8 mouse cellular contexts compared by ENCODE assay signal in the genomic region with DNA sequence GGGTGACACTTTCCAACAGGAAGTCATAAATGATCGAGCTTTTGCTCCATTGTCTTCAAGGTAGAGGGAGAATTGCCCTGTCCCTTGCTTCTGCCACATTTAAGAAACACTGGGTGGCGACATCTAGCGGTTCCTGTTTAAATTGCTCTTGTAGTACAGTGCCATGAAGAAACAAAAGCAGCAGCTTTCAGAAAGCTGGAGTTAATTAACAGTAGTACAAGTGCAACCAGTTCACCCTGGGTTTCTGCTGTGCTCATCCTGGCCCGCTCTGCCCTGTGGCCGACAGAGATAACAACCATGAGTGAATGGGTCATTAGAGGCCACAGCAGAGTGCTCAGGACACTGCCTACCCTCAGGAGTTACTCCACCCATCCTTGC.
DNase-seq lines count a peak whose midpoint lies in the region; ATAC-seq and TF ChIP-seq lines count a peak whose summit lies in the region.

No protein-coding gene starts in this region.

- H3K4me3 ChIP-seq in embryonic facial prominence, embryonic 14.5 days (ENCODE audit: low read depth, low read length): no peak overlapping the region
- no peak overlapping the region for H3K4me3 ChIP-seq in heart, adult 2 months
- H3K4me3 ChIP-seq in midbrain, embryonic 13.5 days (replicated peaks): no peak overlapping the region

- TF ChIP-seq CTCF in heart, adult 2 months (IDR thresholded peaks at IDR 0.05): peak; percentile 91

- no peaks in the 10 kb centered on the region for H3K27me3 ChIP-seq in embryonic facial prominence, embryonic 14.5 days (replicated peaks; ENCODE audit: control insufficient read depth, insufficient read depth, low read length)
- H3K27me3 ChIP-seq in heart, adult 2 months (ENCODE audit: control insufficient read depth, insufficient read depth, low read length): no peaks in the 10 kb centered on the region
- H3K27me3 ChIP-seq in midbrain, embryonic 13.5 days: no peaks in the 10 kb centered on the region

- WGBS in embryonic facial prominence, embryonic 14.5 days: 0% methylated on average over 5 of the region's 5 CpGs
- WGBS in heart, adult 2 months: 0% methylated on average over 5 of the region's 5 CpGs
- WGBS in midbrain, embryonic 13.5 days: 4% methylated on average over 5 of the region's 5 CpGs

- no peaks in the 10 kb centered on the region for H3K79me2 ChIP-seq in heart, adult 2 months (replicated peaks; ENCODE audit: control insufficient read depth, insufficient read depth, low read length)

- H3K27ac ChIP-seq in embryonic facial prominence, embryonic 14.5 days (replicated peaks; ENCODE audit: low read depth, low read length): no peak overlapping the region
- H3K27ac ChIP-seq in heart, adult 2 months: no peak overlapping the region; the same call in 1 of the 2 replicates
- H3K27ac ChIP-seq in midbrain, embryonic 13.5 days: peak overlapping the region; percentile 37

- intact Hi-C loops in heart, adult 2 months (cut with DNase I): loop anchor here (1.0 to 5.0 kb wide), 4 partner anchors 169 to 329 kb away; partner anchors contain the start of gene Arl5a
- intact Hi-C loops in left cerebral cortex, postnatal 4 days (cut with DNase I): loop anchor here (5.0 kb wide), 2 partner anchors 169 to 329 kb away; partner anchors contain the start of gene Arl5a

- ATAC-seq in embryonic facial prominence, embryonic 14.5 days (ENCODE audit: low read depth): peak; percentile 78
- peak; percentile 77 for ATAC-seq in midbrain, embryonic 13.5 days

- TF ChIP-seq POLR2A in heart, adult 2 months (IDR thresholded peaks at IDR 0.05; ENCODE audit: insufficient read depth, low read depth, low read length): no peak

- H3K4me1 ChIP-seq in embryonic facial prominence, embryonic 14.5 days (ENCODE audit: control insufficient read depth, insufficient read depth, low read length): peaks cover 9% of the 10 kb centered on the region; the same call in 1 of the 2 replicates
- H3K4me1 ChIP-seq in heart, adult 2 months (ENCODE audit: control insufficient read depth, insufficient read depth, low read length): peaks cover 7% of the 10 kb centered on the region
- H3K4me1 ChIP-seq in midbrain, embryonic 13.5 days (replicated peaks): peaks cover 16% of the 10 kb centered on the region

- peak; percentile 70 for DNase-seq in A20 (ENCODE audit: low read depth, low spot score)
- peak; percentile 66 to 77 for DNase-seq in adrenal gland, postnatal 36 days
- peak; percentile 93 for DNase-seq in embryonic facial prominence, embryonic 14.5 days (ENCODE audit: low spot score)
- DNase-seq in heart, adult 2 months: peak; percentile 68 to 75
- peak; percentile 78 for DNase-seq in kidney, adult 18-20 months
- peak; percentile 77 for DNase-seq in left cerebral cortex, postnatal 4 days
- DNase-seq in spleen, postnatal 10 days (ENCODE audit: low spot score in 2 of 2): peak; percentile 42 to 75

- no peaks in the 10 kb centered on the region for H3K9me3 ChIP-seq in embryonic facial prominence, embryonic 14.5 days (ENCODE audit: control insufficient read depth, low read length)
- H3K9me3 ChIP-seq in midbrain, embryonic 13.5 days: no peaks in the 10 kb centered on the region

- no peaks in the 10 kb centered on the region for H3K36me3 ChIP-seq in embryonic facial prominence, embryonic 14.5 days (ENCODE audit: control insufficient read depth, insufficient read depth, low read length)
- H3K36me3 ChIP-seq in heart, adult 2 months (ENCODE audit: control insufficient read depth, insufficient read depth, low read length): no peaks in the 10 kb centered on the region
- no peaks in the 10 kb centered on the region for H3K36me3 ChIP-seq in midbrain, embryonic 13.5 days

- TF ChIP-seq EP300 in heart, adult 2 months (IDR thresholded peaks at IDR 0.05; ENCODE audit: insufficient read depth, low read depth, low read length): 0 out of 2 replicates have a peak, but pooled peaks have one; percentile 38

- peak overlapping the region; percentile 6; the same call in 1 of the 2 replicates for H3K4me2 ChIP-seq in embryonic facial prominence, embryonic 14.5 days (ENCODE audit: low read depth, low read length)
- H3K4me2 ChIP-seq in midbrain, embryonic 13.5 days (replicated peaks): 0 out of 2 replicates have a peak overlapping the region, but pooled peaks have one; percentile 15

- no peak overlapping the region for H3K9ac ChIP-seq in embryonic facial prominence, embryonic 14.5 days (ENCODE audit: low read depth, low read length)
- no peak overlapping the region for H3K9ac ChIP-seq in heart, adult 2 months (ENCODE audit: low read depth, low read length)
- no peak overlapping the region for H3K9ac ChIP-seq in midbrain, embryonic 13.5 days (replicated peaks)
